Mouse (Mus musculus) adipocyte (in vitro differentiated cells): ENCODE measurements at regions not wholly inside any gene's neighbourhood (a gene's known extent, or its start where the extent isn't known, plus 50 kb on each side); places are given as distances from the start of the nearest gene placed in this dataset.

Experiments
- DNase-seq: peaks from one replicate; pipeline ENCODE4 v3.0.0-alpha.2; 2016; ENCODE audit warnings: low spot score

- no peak for DNase-seq
Measured at GRCm38 (mm10) chr16:5380626-5381025, 124.8 kb upstream of the Eef2kmt start.

- no peak for DNase-seq
Measured at GRCm38 (mm10) chr16:5377001-5377400, 121.2 kb upstream of the Eef2kmt start.

- DNase-seq: no peak
Measured at GRCm38 (mm10) chr16:5374818-5375605, 119.2 kb upstream of the Eef2kmt start.

- DNase-seq: no peak
Measured at GRCm38 (mm10) chr16:5371175-5371893, 115.6 kb upstream of the Eef2kmt start.

- no peak for DNase-seq
Measured at GRCm38 (mm10) chr16:5370496-5370895, 114.7 kb upstream of the Eef2kmt start.

DNA sequence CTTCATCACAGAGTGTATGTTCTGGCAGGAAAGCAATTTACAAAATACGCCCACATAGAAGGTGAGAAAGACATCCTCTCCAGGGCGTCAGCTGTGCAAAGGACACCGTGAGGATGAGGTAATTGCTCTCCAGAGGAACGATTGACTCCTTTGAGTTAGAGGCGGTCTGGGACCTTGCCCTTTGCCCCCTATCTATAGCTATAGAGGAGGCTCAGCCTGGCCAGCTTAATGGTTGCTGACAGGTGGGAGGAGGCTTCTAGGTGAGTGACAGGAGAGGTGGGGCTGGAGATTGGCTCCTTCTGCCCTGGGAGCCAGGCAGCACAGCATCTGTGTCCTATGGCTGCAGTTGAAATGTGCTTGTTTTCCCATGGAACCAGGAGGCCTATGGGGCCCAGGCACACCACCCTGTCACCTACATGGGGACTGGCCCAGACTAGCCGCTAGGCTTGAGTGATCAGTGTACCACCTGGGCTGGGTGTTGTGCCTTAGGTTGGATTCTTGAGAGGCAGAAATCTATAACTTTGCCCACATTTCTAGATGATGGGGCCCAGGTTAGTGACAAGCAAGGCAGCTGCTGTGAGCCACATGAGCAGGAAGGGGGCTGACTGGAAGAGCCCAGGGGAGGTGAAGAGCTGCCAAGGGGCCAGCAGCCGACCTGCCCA is 113.2 kb upstream of the Eef2kmt start:
- no peak for DNase-seq

DNA sequence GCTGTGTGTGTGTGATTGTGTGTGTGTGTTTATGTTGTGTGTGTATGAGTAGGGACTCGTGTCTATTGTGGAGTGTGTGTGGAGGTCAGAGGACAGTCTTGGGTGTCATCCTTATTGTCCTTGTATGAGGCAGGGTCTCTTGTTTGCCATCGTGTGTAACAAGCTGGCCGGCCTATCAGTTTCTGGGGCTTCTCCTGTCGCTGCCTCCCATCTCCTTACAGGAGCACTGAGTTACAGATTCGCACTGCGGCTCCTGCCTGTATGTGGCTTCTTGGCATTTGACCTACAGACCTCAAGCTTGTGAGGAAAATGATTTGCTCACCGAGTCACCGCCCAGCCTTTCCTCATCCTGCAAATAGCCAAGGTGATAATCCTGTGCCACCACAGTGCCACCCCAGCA is 112.6 kb upstream of the Eef2kmt start:
- no peak for DNase-seq

- DNase-seq: no peak
Measured at GRCm38 (mm10) chr16:5367581-5368119, 111.9 kb upstream of the Eef2kmt start.

GRCm38 (mm10) chr16:5366021-5366420 is 110.2 kb upstream of the Eef2kmt start:
- DNase-seq: no peak

- DNase-seq: no peak
Measured at GRCm38 (mm10) chr16:5363007-5363570, 107.3 kb upstream of the Eef2kmt start.

DNA sequence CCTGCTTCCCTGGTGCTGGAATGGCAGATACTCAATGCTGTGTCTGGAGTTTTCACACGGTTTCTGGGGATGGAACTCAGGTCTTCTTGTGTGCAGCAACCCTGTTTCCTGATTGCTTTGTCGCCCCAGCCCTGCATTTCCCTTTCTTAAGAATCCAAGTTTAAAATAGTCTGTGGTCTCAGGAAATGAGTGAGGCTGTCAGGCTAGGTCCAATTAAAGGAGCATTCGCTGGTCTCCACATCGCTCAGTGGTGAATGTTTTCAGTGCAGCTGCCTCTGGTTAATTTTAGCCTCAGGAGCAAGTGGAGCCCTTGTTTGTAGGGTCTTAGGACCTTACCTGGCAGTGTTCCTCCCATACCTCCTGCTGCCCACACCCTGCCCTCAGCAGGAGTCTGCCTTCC is 103.4 kb upstream of the Eef2kmt start:
- DNase-seq: no peak

DNA sequence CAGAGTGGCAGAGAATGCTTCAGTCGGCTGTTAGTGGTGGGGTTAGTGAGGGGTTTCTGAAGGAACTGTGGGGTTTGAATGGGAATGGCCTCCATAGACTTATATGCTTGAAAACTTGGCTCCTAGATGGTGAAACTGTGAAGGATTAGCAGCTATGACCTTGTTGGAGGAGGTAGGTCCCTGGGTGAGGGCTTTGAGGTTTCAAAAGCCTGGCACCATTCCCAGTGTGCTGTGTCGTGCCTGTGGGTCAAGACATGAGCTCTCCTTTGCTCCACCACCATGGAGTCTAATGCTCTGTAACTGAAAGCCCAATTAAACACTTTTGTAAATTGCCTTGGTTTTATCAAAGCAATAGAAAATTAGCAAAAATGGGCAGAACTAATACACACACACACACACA is 98.1 kb upstream of the Eef2kmt start:
- no peak for DNase-seq

DNA sequence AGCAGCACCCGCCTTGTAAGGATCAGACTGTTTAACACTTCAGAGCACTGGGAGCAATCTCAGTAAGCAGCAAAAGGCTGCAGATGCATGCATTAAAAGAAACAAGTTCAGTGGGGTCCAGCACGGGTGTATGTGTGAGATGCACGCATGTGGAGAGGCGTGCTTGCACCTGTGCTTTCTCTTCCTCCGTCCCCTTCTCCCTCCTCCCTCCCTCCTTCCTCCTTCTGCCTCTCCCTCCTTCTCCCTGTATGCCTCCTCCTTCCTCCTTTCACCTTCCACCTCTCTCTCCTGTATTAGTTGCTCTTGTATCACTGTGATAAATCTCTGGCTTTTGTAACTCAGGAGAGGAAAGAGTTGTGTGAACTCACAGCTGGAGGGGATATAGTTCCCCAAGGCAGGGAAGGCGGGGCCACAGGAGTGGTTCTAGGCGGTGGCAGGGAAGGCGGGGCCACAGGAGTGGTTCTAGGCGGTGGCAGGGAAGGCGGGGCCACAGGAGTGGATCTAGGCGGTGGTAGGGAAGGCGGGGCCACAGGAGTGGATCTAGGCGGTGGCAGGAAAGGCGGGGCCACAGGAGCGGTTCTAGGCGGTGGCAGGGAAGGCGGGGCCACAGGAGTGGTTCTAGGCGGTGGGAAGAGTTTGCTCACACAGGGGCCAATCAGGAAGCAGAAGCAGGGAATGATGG is 96.2 kb upstream of the Eef2kmt start:
- no peak for DNase-seq

DNA sequence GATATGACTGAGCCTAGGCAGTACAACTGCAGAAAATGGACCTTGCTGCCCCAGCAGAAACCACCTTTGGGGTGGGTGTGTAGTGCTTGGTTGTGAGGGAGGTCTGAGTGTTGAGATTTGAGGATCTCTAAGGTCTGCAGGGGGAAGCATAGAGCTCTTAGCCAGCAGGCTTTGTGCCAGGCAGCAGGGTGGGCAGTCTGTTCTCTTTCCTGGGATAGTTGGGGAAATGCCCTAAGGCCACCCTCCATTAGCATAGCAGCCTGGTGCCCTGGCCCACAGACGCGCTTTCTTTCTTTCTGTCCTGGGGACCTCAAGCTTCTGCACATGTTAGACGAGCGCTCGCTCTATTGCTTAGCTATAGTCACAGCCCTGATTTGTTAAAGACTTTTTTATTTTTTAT is 91.4 kb upstream of the Eef2kmt start:
- no peak for DNase-seq

DNA sequence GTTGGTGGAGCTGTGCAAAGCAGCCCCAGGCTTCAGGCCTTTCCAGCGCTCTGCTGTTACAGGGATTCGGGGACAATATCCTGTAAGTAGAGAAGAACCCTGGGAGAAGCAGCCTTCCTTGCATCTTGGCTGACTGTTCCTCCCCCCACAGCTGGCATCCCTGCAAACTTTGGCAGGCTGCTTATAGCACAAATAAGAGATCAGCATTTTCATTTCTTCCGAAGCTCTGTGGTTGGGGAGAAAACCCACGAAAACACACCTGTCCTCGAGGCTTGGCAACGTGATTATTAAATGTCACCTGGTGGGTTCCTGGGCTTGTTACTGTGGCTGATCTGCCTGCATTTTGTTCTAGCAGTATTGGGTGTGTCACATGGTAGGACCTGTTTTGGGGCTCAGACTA is 86.5 kb upstream of the Eef2kmt start:
- no peak for DNase-seq

DNA sequence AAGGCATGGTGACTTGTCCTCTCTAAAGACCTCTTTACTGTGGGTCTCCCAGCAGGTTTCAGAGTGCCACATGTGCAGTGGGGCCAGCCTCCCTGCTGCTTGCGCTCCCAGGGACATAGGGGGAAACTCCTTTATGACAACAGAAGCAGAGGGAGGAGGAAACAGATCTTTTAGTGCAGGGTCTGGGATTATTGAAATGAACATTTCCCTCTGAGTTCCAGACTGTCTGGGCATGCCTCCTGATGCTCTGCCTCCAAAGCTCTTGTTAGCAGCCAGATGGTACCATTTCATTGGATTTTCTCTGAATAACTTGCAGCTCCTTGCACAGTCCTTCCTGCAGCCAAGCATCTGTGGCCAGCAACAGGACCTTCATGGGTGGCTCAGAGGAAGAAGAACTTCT is 60.5 kb upstream of the Eef2kmt start:
- DNase-seq: no peak

GRCm38 (mm10) chr16:5313261-5313660 is 57.5 kb upstream of the Eef2kmt start:
- DNase-seq: no peak

- DNase-seq: no peak
Measured at GRCm38 (mm10) chr16:5311456-5311855, 55.7 kb upstream of the Eef2kmt start.

GRCm38 (mm10) chr16:5310736-5311135 is 55.0 kb upstream of the Eef2kmt start:
- no peak for DNase-seq

DNA sequence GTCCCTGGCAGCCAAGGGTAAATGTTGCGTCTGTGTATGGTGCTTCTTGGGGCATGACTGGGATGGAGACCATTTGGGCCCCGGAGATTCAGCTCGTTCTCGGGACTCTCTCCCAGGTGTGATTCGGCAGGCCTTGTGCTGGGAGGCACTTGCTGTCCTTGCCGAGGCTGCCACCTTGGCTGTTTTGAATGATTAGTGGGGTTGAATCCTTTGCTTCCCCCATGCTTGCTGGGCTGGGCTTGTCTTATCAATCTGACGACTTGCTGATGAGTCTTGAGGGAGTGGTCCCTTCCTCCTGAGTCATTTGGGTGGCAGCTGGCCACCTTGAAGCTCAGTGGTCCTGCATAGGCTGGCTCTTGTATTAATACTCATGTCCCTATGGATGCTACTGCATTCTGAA is 52.0 kb upstream of the Eef2kmt start:
- no peak for DNase-seq

DNA sequence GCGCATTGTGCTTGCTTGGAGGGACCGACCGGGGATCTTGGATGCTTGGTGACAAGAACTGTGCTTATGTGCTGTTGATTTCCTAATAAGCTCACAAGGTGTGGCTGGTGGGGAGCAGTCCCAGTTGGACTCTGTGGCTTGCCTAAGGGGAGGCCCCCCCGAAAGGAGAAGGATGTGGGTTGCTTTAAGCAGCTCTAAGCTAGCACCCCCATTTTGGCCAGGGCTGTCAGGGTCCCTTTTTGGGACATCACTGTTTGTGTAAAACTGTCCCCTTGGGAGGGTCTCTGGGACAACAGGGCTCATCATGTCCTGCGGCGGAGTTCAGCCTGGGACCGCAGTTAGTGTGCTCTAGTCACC is 51.4 kb upstream of the Eef2kmt start:
- no peak for DNase-seq
